Mouse (Mus musculus) mammary gland, adult 2 months (tissue): ENCODE measurements around the gene Ms4a6c. TPM values are rescaled to one million over a fixed set of nuclear protein-coding genes. Genes with fewer than 3 reads are reported as not detected.

Source experiments
- polyA plus RNA-seq: library from polyadenylated mRNA; depleted of rRNA; stranded (reverse); fragments of >200 nt; gene quantifications from 2 replicates; pipeline ENCODE4 v1.2.3, GENCODE M21; 2012; ENCODE audit warnings: low replicate concordance; rRNA removed

Ms4a6c gene
- polyA plus RNA-seq: 6.0 and 14.4 TPM in 2 replicates

GRCm38 (mm10) chr19:11469215-11469614, at the start of gene Ms4a6c:
Gene Ms4a6c (plus strand): TSS chr19:11469366.

GRCm38 (mm10) chr19:11443338-11443737, 25.8 kb upstream of the Ms4a6c start, which contains the start of gene Ms4a4b:
Gene Ms4a4b (plus strand): TSS chr19:11443553.

DNA sequence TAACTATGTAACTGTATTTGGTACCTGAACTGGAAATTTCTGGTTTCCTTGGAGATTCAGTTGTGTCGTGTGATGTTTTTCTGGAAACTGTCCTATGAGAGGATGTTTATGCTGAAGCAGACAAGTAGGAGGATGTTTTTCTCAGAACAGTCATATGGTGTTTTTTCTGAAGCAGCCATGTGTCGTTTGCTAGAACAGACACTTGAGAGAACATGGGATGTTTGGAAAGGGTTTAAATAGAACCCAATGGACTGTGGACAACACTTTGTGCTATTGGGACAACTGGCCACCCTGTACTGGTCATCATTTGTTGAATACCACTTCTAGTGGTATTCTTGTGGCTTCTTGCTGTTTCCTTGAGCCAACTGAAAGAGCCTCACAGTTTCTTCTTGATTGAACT, 16.6 kb downstream of the Ms4a6c start, which contains the start of gene Gm8369:
TSS of gene Gm8369 (plus strand) at position 193 of the 400 bp plus-strand sequence.

DNA sequence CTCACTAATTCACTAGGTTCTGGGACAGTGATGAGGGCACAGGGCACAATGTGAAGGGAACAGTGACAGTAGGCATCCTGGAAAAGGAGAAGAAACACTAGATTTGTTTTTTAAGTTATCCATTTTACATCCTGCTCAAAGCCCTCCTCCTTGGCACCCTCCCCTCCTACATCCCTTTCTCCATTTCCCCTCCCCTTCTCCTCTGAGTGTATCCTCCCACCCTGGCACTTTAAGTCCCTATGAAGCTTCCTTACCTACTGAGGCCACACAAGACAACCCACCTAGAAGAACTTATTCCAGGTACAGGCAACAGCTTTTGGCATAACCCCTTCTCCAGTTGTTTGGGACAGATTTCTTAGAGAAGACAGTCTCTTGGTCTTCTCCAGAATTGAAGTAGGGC, 47.1 kb downstream of the Ms4a6c start, which contains the start of gene Ms4a6b:
TSS of gene Ms4a6b (plus strand) at position 267 of the 400 bp plus-strand sequence.

Other genes starting within 250 kb of the Ms4a6c start
- gene Ms4a12, start 236.9 kb upstream of the Ms4a6c start, polyA plus RNA-seq: not detected in 2 replicates
- gene Ms4a1, start 203.1 kb upstream of the Ms4a6c start, polyA plus RNA-seq: 7.6 and 12.1 TPM in 2 replicates
- not detected in 2 replicates for gene Ms4a5, start 185.5 kb upstream of the Ms4a6c start, polyA plus RNA-seq
- gene Ms4a14, start 154.9 kb upstream of the Ms4a6c start, polyA plus RNA-seq: 0.35 and 1.4 TPM in 2 replicates
- 2.6 and 8.1 TPM in 2 replicates for gene Ms4a7, start 133.2 kb upstream of the Ms4a6c start, polyA plus RNA-seq
- 0.97 and 2.4 TPM in 2 replicates for gene Ms4a4a, start 93.8 kb upstream of the Ms4a6c start, polyA plus RNA-seq
- 4.0 and 6.8 TPM in 2 replicates for gene Ms4a4c, start 64.6 kb upstream of the Ms4a6c start, polyA plus RNA-seq
- 46.1 and 93.0 TPM in 2 replicates for gene Ms4a4b, start 25.8 kb upstream of the Ms4a6c start, polyA plus RNA-seq
- gene Gm8369, start 16.6 kb downstream of the Ms4a6c start, polyA plus RNA-seq: 13.1 and 23.7 TPM in 2 replicates
- 22.9 and 41.2 TPM in 2 replicates for gene Ms4a6b, start 47.1 kb downstream of the Ms4a6c start, polyA plus RNA-seq
- gene Ms4a4d, start 67.4 kb downstream of the Ms4a6c start, polyA plus RNA-seq: 23.9 and 37.1 TPM in 2 replicates
- gene Ms4a6d, start 135.5 kb downstream of the Ms4a6c start, polyA plus RNA-seq: 5.1 and 17.1 TPM in 2 replicates
- gene Ms4a2, start 154.4 kb downstream of the Ms4a6c start, polyA plus RNA-seq: 0.13 and 0.46 TPM in 2 replicates
- not detected in 2 replicates for gene Ms4a3, start 171.5 kb downstream of the Ms4a6c start, polyA plus RNA-seq
- not detected in 2 replicates for gene Oosp2, start 191.2 kb downstream of the Ms4a6c start, polyA plus RNA-seq
- gene Oosp1, start 221.8 kb downstream of the Ms4a6c start, polyA plus RNA-seq: not detected in 2 replicates
- gene Oosp3, start 227.7 kb downstream of the Ms4a6c start, polyA plus RNA-seq: not detected in 2 replicates